Mouse (Mus musculus) limb, embryonic 13.5 days (tissue): ENCODE measurements around the gene Dlx3. TPM values are rescaled to one million over a fixed set of nuclear protein-coding genes. Genes with fewer than 3 reads are reported as not detected.

Experiments used
- polyA plus RNA-seq: library from polyadenylated mRNA; unstranded; fragments of >200 nt; fragmentation: Nextera tagmentation; extraction: Ambion mirVana; gene quantifications from 2 replicates; pipeline ENCODE4 v1.2.1, GENCODE M21; 2015

The Dlx3 gene
- polyA plus RNA-seq, 1 experiment from 2014 or later: 14.2 TPM

Other genes starting within 250 kb of the Dlx3 start
- gene Col1a1, start 183.9 kb upstream of the Dlx3 start, polyA plus RNA-seq: 1,007 and 1,170 TPM in 2 replicates
- gene Hils1, start 152.5 kb upstream of the Dlx3 start, polyA plus RNA-seq: not detected in 2 replicates
- 6.1 and 7.1 TPM in 2 replicates for gene Sgca, start 143.8 kb upstream of the Dlx3 start, polyA plus RNA-seq
- 11.4 and 11.8 TPM in 2 replicates for gene Ppp1r9b, start 129.1 kb upstream of the Dlx3 start, polyA plus RNA-seq
- 37.2 and 37.7 TPM in 2 replicates for gene Samd14, start 110.2 kb upstream of the Dlx3 start, polyA plus RNA-seq
- 33.7 and 34.9 TPM in 2 replicates for gene Pdk2, start 78.8 kb upstream of the Dlx3 start, polyA plus RNA-seq
- 6.4 and 8.9 TPM in 2 replicates for gene Itga3, start 43.3 kb upstream of the Dlx3 start, polyA plus RNA-seq
- gene Dlx4, start 26.1 kb downstream of the Dlx3 start, polyA plus RNA-seq: 2.2 and 2.7 TPM in 2 replicates
- 0.15 and 0.27 TPM in 2 replicates for gene Tac4, start 141.4 kb downstream of the Dlx3 start, polyA plus RNA-seq
- 68.4 and 71.9 TPM in 2 replicates for gene Kat7, start 190.1 kb downstream of the Dlx3 start, polyA plus RNA-seq
- 15.8 and 16.2 TPM in 2 replicates for gene Fam117a, start 216.9 kb downstream of the Dlx3 start, polyA plus RNA-seq